Mouse (Mus musculus) megakaryocyte-erythroid progenitor cell, adult 5 weeks (primary cell): ENCODE measurements around the gene H2afj. TPM values are rescaled to one million over a fixed set of nuclear protein-coding genes. Genes with fewer than 3 reads are reported as not detected.

Source experiments
- polyA plus RNA-seq: library from polyadenylated mRNA; stranded (reverse); fragments of >175 nt; gene quantifications from 2 replicates; pipeline ENCODE4 v1.2.3, GENCODE M21; 2012

Gene H2afj
- 545 and 575 TPM in 2 replicates for polyA plus RNA-seq

GRCm38 (mm10) chr6:136808014-136808417 lies at the start of gene H2afj:
Gene H2afj (plus strand): TSS chr6:136808244.

GRCm38 (mm10) chr6:136781377-136781986 lies 26.6 kb upstream of the H2afj start, which contains the start of gene Gucy2c:
Gene Gucy2c (minus strand): TSS chr6:136781765.

GRCm38 (mm10) chr6:136803739-136804633 lies 4.1 kb upstream of the H2afj start, which contains the start of gene Hist4h4:
Gene Hist4h4 (minus strand): TSS chr6:136804415.

GRCm38 (mm10) chr6:136827516-136827880 lies 19.5 kb downstream of the H2afj start, which contains the start of gene BC049715:
Gene BC049715 (plus strand): TSS chr6:136827626.

GRCm38 (mm10) chr6:136827881-136828561 lies 20.0 kb downstream of the H2afj start, which contains the start of gene Wbp11:
Gene Wbp11 (minus strand): TSS chr6:136828233.

GRCm38 (mm10) chr6:136835352-136835751 lies 27.3 kb downstream of the H2afj start, which contains the start of gene Smco3:
Gene Smco3 (minus strand): TSS chr6:136835452.

GRCm38 (mm10) chr6:136857186-136857872 lies 49.3 kb downstream of the H2afj start, which contains the start of gene Art4:
Gene Art4 (minus strand): TSS chr6:136857733.

Other genes with a start within 250 kb of the H2afj start
- 19.4 and 21.6 TPM in 2 replicates for gene Plbd1, start 146.3 kb upstream of the H2afj start, polyA plus RNA-seq
- not detected in 2 replicates for gene Gucy2c, start 26.5 kb upstream of the H2afj start, polyA plus RNA-seq
- 0.93 and 1.2 TPM in 2 replicates for gene Hist4h4, start 3.8 kb upstream of the H2afj start, polyA plus RNA-seq
- 2.3 and 4.9 TPM in 2 replicates for gene BC049715, start 19.4 kb downstream of the H2afj start, polyA plus RNA-seq
- 221 and 222 TPM in 2 replicates for gene Wbp11, start 20.0 kb downstream of the H2afj start, polyA plus RNA-seq
- not detected in 2 replicates for gene Smco3, start 27.2 kb downstream of the H2afj start, polyA plus RNA-seq
- 1.3 and 1.8 TPM in 2 replicates for gene Art4, start 49.5 kb downstream of the H2afj start, polyA plus RNA-seq
- not detected in 2 replicates for gene Mgp, start 67.6 kb downstream of the H2afj start, polyA plus RNA-seq
- not detected in 2 replicates for gene Erp27, start 113.9 kb downstream of the H2afj start, polyA plus RNA-seq
- gene Pde6h, start 115.6 kb downstream of the H2afj start, polyA plus RNA-seq = 0.02 and 0.12 TPM in 2 replicates
- 228 and 280 TPM in 2 replicates for gene Arhgdib, start 133.7 kb downstream of the H2afj start, polyA plus RNA-seq